Mouse (Mus musculus) heart, embryonic 11.5 days (tissue): ENCODE results near the gene Ccdc40. TPM values are rescaled to one million over a fixed set of nuclear protein-coding genes. Genes with fewer than 3 reads are reported as not detected.

Experiments used
- ATAC-seq: fragments of 200-750 bp; cut with Nextera tagmentation; replicated peaks from 2 replicates; pipeline ENCODE4 v1.8.0; 2017; ENCODE audit warnings: moderate library complexity; ENCODE audit not compliant: insufficient number of reproducible peaks, low FRiP score, low TSS enrichment
- H3K27ac ChIP-seq: fragments of 300-500 bp; sonication (generic); 2 replicates; pipeline ENCODE4 v1.5.1; 2014; ENCODE audit warnings: mild to moderate bottlenecking, low read depth, low read length
- H3K27me3 ChIP-seq: fragments of 300-500 bp; sonication (generic); 2 replicates; pipeline ENCODE4 v1.6.1; 2014; ENCODE audit warnings: mild to moderate bottlenecking, low read length, mixed read lengths; ENCODE audit not compliant: control insufficient read depth, insufficient read depth
- H3K36me3 ChIP-seq: fragments of 300-500 bp; sonication (generic); 2 replicates; pipeline ENCODE4 v1.6.1; 2014; ENCODE audit warnings: mild to moderate bottlenecking, low read length, moderate library complexity, mixed read lengths; ENCODE audit not compliant: control insufficient read depth, insufficient read depth
- H3K4me1 ChIP-seq: fragments of 300-500 bp; sonication (generic); 2 replicates; pipeline ENCODE4 v1.6.1; 2014; ENCODE audit warnings: low read length; ENCODE audit not compliant: control insufficient read depth, insufficient read depth
- H3K4me2 ChIP-seq: fragments of 300-500 bp; sonication (generic); 2 replicates; pipeline ENCODE4 v1.6.1; 2014; ENCODE audit warnings: mild to moderate bottlenecking, moderate library complexity
- H3K4me3 ChIP-seq: fragments of 300-500 bp; sonication (generic); 2 replicates; pipeline ENCODE4 v1.5.1; 2014; ENCODE audit warnings: low read depth, low read length
- H3K9ac ChIP-seq: fragments of 300-500 bp; sonication (generic); 2 replicates; pipeline ENCODE4 v1.6.1; 2014; ENCODE audit warnings: mild to moderate bottlenecking, low read depth, low read length, moderate library complexity
- H3K9me3 ChIP-seq: fragments of 300-500 bp; sonication (generic); replicated peaks from 2 replicates; pipeline ENCODE4 v1.6.1; 2016; ENCODE audit warnings: low read length; ENCODE audit not compliant: control insufficient read depth
- WGBS: fragments of 180-500 bp; shearing (Covaris S2); extraction: QIAGEN DNeasy Blood & Tissue Kit; methylation state at CpG from one replicate; pipeline ENCODE4 v1.1.7; 2014; ENCODE audit not compliant: insufficient replicate concordance; 5-methylcytosine and 5-hydroxymethylcytosine counted together
- polyA plus RNA-seq: library from polyadenylated mRNA; unstranded; fragments of >200 nt; fragmentation: Nextera tagmentation; extraction: Ambion mirVana; gene quantifications from 2 replicates; pipeline ENCODE4 v1.2.1, GENCODE M21; 2014

Gene Ccdc40
- polyA plus RNA-seq, 1 experiment from 2014 or later, result 3.5 TPM

- H3K27me3 ChIP-seq, result peaks cover 2% of the 10 kb centered on the region; the same call in 1 of the 2 replicates
- no peaks in the 10 kb centered on the region for H3K9me3 ChIP-seq
- H3K4me2 ChIP-seq, result no peak overlapping the region
- H3K27ac ChIP-seq, result no peak overlapping the region
- no peak for ATAC-seq
- WGBS, result 44% methylated on average over 6 of the region's 6 CpGs
- H3K4me1 ChIP-seq, result peaks cover 15% of the 10 kb centered on the region
- H3K4me3 ChIP-seq, result no peak overlapping the region
- H3K9ac ChIP-seq, result no peak overlapping the region
- no peaks in the 10 kb centered on the region for H3K36me3 ChIP-seq
Observed at GRCm38 (mm10) chr11:119188389-119188788, 40.0 kb upstream of the Ccdc40 start.

- H3K36me3 ChIP-seq, result no peaks in the 10 kb centered on the region
- no peak overlapping the region for H3K4me2 ChIP-seq
- H3K27me3 ChIP-seq, result peaks cover 2% of the 10 kb centered on the region; the same call in 1 of the 2 replicates
- H3K9ac ChIP-seq, result no peak overlapping the region
- H3K4me1 ChIP-seq, result peaks cover 15% of the 10 kb centered on the region
- 84% methylated on average over 3 of the region's 3 CpGs for WGBS
- no peak overlapping the region for H3K27ac ChIP-seq
- H3K9me3 ChIP-seq, result no peaks in the 10 kb centered on the region
- no peak for ATAC-seq
- H3K4me3 ChIP-seq, result no peak overlapping the region
Observed at GRCm38 (mm10) chr11:119189319-119189718, 39.1 kb upstream of the Ccdc40 start.

- Histone ChIP-seq H3K4me1 (peaks cover 15% of the 10 kb centered on the region), H3K27me3 (peaks cover 2% of the 10 kb centered on the region; the same call in 1 of the 2 replicates), H3K4me3 (no peak overlapping the region), H3K9ac (no peak overlapping the region), H3K9me3 (no peaks in the 10 kb centered on the region), H3K36me3 (no peaks in the 10 kb centered on the region), H3K4me2 (no peak overlapping the region), H3K27ac (no peak overlapping the region)
- 0 out of 2 replicates have a peak, but pooled peaks have one; percentile 22 for ATAC-seq
- WGBS, result 32% methylated on average over 11 of the region's 11 CpGs
Observed at GRCm38 (mm10) chr11:119190498-119190897, 37.9 kb upstream of the Ccdc40 start.

- Histone ChIP-seq H3K4me2 (no peak overlapping the region), H3K4me1 (peaks cover 15% of the 10 kb centered on the region), H3K9ac (no peak overlapping the region), H3K27me3 (peaks cover 2% of the 10 kb centered on the region; the same call in 1 of the 2 replicates), H3K4me3 (no peak overlapping the region), H3K27ac (no peak overlapping the region), H3K36me3 (no peaks in the 10 kb centered on the region), H3K9me3 (no peaks in the 10 kb centered on the region)
- no peak for ATAC-seq
- 70% methylated on average over 9 of the region's 9 CpGs for WGBS
Observed at GRCm38 (mm10) chr11:119191606-119192081, 36.7 kb upstream of the Ccdc40 start.

GRCm38 (mm10) chr11:119192176-119192575 is 36.2 kb upstream of the Ccdc40 start:
- H3K27me3 ChIP-seq, result peaks cover 2% of the 10 kb centered on the region; the same call in 1 of the 2 replicates
- H3K4me2 ChIP-seq, result no peak overlapping the region
- no peaks in the 10 kb centered on the region for H3K9me3 ChIP-seq
- H3K4me3 ChIP-seq, result no peak overlapping the region
- peaks cover 13% of the 10 kb centered on the region for H3K4me1 ChIP-seq
- ATAC-seq, result no peak
- no peaks in the 10 kb centered on the region for H3K36me3 ChIP-seq
- no peak overlapping the region for H3K27ac ChIP-seq
- 84% methylated on average over 5 of the region's 5 CpGs for WGBS
- H3K9ac ChIP-seq, result no peak overlapping the region

- Histone ChIP-seq H3K4me2 (no peak overlapping the region), H3K36me3 (no peaks in the 10 kb centered on the region), H3K4me3 (no peak overlapping the region), H3K9me3 (no peaks in the 10 kb centered on the region), H3K4me1 (peaks cover 10% of the 10 kb centered on the region), H3K27me3 (peaks cover 2% of the 10 kb centered on the region; the same call in 1 of the 2 replicates), H3K9ac (no peak overlapping the region), H3K27ac (no peak overlapping the region)
- no peak for ATAC-seq
- WGBS, result 83% methylated on average over 9 of the region's 9 CpGs
Observed at GRCm38 (mm10) chr11:119192605-119193004, 35.8 kb upstream of the Ccdc40 start.

- Histone ChIP-seq H3K9ac (no peak overlapping the region), H3K27ac (no peak overlapping the region), H3K4me2 (no peak overlapping the region), H3K27me3 (no peaks in the 10 kb centered on the region; the same call in 1 of the 2 replicates), H3K4me1 (0 out of 2 replicates have a peak, but pooled peaks cover 2% of the 10 kb centered on the region), H3K36me3 (no peaks in the 10 kb centered on the region), H3K9me3 (no peaks in the 10 kb centered on the region), H3K4me3 (no peak overlapping the region)
- WGBS, result 81% methylated on average over 18 of the region's 18 CpGs
- ATAC-seq, result no peak
Observed at GRCm38 (mm10) chr11:119197618-119198563, 30.5 kb upstream of the Ccdc40 start.

- H3K9me3 ChIP-seq, result no peaks in the 10 kb centered on the region
- 0 out of 2 replicates have a peak, but pooled peaks cover 2% of the 10 kb centered on the region for H3K4me1 ChIP-seq
- no peak overlapping the region for H3K9ac ChIP-seq
- no peaks in the 10 kb centered on the region; the same call in 1 of the 2 replicates for H3K27me3 ChIP-seq
- WGBS, result 55% methylated on average over 26 of the region's 26 CpGs
- H3K27ac ChIP-seq, result no peak overlapping the region
- no peaks in the 10 kb centered on the region for H3K36me3 ChIP-seq
- no peak overlapping the region for H3K4me3 ChIP-seq
- H3K4me2 ChIP-seq, result no peak overlapping the region
- no peak for ATAC-seq
Observed at GRCm38 (mm10) chr11:119198564-119199232, 29.7 kb upstream of the Ccdc40 start.
